In the genomic region with DNA sequence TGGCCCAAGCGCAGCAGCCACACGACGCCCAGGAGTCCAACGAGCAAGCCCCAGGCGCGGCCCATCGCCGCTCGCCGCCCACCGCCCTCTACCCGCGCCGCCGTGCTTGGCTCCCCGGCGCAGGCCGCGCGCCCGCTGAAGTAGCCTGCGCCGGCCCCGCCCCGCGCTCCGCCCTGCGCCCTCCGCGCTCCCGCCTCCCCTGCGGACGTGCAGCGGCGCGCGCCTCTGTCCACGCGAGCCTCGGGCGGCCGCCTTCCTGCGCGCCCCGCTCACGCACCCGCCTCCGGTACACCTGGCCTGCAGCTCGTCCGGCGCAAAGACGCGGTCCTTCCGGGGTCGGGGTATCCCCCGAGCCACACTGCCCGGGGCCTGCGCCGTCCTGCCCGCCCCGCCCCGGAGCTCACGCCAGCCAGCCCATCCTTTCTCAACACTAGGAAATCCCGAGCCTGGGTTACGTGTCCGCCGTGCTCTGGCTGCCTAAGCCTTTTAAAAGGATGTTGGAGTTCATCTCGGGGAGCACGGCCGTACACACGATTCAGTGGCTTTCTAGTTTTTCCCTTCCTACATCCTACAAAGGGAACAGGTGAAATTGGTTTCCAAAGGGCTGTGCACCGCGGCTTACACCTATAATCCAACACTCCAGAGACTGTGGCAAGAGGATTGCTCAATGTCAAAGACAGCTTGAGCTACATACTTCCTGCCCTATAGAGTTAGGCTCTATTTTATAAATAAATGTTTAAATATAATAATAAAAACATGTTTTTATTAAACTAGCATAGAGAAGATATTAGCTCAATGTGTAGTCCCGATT, we compare ENCODE assay signal across 8 mouse cellular contexts. TPM values are rescaled to one million over a fixed set of nuclear protein-coding genes. Genes with fewer than 3 reads are reported as not detected.
DNase-seq lines count a peak whose midpoint lies in the region; ATAC-seq lines count a peak whose summit lies in the region.

Gene Ero1l (minus strand): TSS at position 346 of the 811 bp plus-strand sequence.

- H3K9me3 ChIP-seq in hindbrain, embryonic 13.5 days, result no peaks in the 10 kb centered on the region

- peak; percentile 86 for DNase-seq in R1 (ENCODE audit: low read depth, low spot score)
- DNase-seq in cerebellum, postnatal 25 days, result peak; percentile 91 to 93
- peak; percentile 69 to 74 for DNase-seq in frontal cortex, postnatal 25 days (ENCODE audit: low spot score in 2 of 2)
- peak; percentile 86 for DNase-seq in layer of hippocampus, postnatal 36 days
- DNase-seq in lung, postnatal 25 days (ENCODE audit: low spot score), result peak; percentile 78
- peak; percentile 75 for DNase-seq in retina, adult 2 months (ENCODE audit: low read depth, low spot score)
- peak; percentile 85 for DNase-seq in thymus, postnatal 25 days

- H3K27me3 ChIP-seq in hindbrain, embryonic 13.5 days, result no peaks in the 10 kb centered on the region

- H3K4me2 ChIP-seq in hindbrain, embryonic 13.5 days, result peak within 1 kb of the TSS; percentile 64

- WGBS in hindbrain, embryonic 13.5 days, result 3% methylated on average over 48 of the region's 74 CpGs

- peaks cover 23% of the 10 kb centered on the region for H3K4me1 ChIP-seq in hindbrain, embryonic 13.5 days (replicated peaks)

- peak within 1 kb of the TSS; percentile 95 for H3K9ac ChIP-seq in hindbrain, embryonic 13.5 days

- ATAC-seq in hindbrain, embryonic 13.5 days (ENCODE audit: low FRiP score), result peak; percentile 96

- peak within 1 kb of the TSS; percentile 93 for H3K27ac ChIP-seq in hindbrain, embryonic 13.5 days

- no peaks in the 10 kb centered on the region for H3K36me3 ChIP-seq in hindbrain, embryonic 13.5 days

- peak within 1 kb of the TSS; percentile 90 for H3K4me3 ChIP-seq in hindbrain, embryonic 13.5 days

RNA-seq across cellular contexts. Expression of gene Ero1l, which starts in this region (rescaled TPM):
- 26.7 and 28.5 TPM in 2 replicates for polyA plus RNA-seq in hindbrain, embryonic 13.5 days (2015; fragmentation: Nextera tagmentation; extraction: Ambion mirVana)
- total RNA-seq in layer of hippocampus, postnatal 36 days (2021), result 10 to 100 TPM; 34.1 to 34.9 TPM

Comparison
In these comparisons a context has a peak if more than half of its experiments do, and no peak if none do; other contexts are left out.
1. Peak in every context shown above with its lines: DNase-seq, ATAC-seq, H3K4me3 ChIP-seq and H3K27ac ChIP-seq.